Mouse (Mus musculus) ES-Bruce4 (cell line): ENCODE measurements at regions not wholly inside any gene's neighbourhood (a gene's known extent, or its start where the extent isn't known, plus 50 kb on each side); places are given as distances from the start of the nearest gene placed in this dataset.

Source experiments
- H3K27ac ChIP-seq: 2 replicates; pipeline ENCODE4 v1.5.1; 2012; ENCODE audit warnings: low read length, inconsistent platforms; ENCODE audit not compliant: insufficient read depth
- H3K27me3 ChIP-seq: 2 replicates; pipeline ENCODE4 v1.6.1; 2012; ENCODE audit warnings: mild to moderate bottlenecking, low read length, inconsistent platforms; ENCODE audit not compliant: control insufficient read depth, poor library complexity, insufficient read depth, severe bottlenecking
- H3K36me3 ChIP-seq: 2 replicates; pipeline ENCODE4 v1.6.1; 2012; ENCODE audit warnings: inconsistent platforms, mild to moderate bottlenecking, low read length, moderate library complexity; ENCODE audit not compliant: control insufficient read depth, poor library complexity, insufficient read depth, severe bottlenecking
- H3K4me1 ChIP-seq: one replicate; pipeline ENCODE4 v1.8.1; 2011; ENCODE audit warnings: low read length; ENCODE audit not compliant: control insufficient read depth, insufficient read depth
- H3K4me3 ChIP-seq: 2 replicates; pipeline ENCODE4 v1.5.1; 2011; ENCODE audit warnings: low read depth, mild to moderate bottlenecking, low read length
- H3K9ac ChIP-seq: 2 replicates; pipeline ENCODE4 v1.6.1; 2012; ENCODE audit warnings: low read depth, mild to moderate bottlenecking, inconsistent platforms; ENCODE audit not compliant: poor library complexity, severe bottlenecking
- H3K9me3 ChIP-seq: replicated peaks from 2 replicates; pipeline ENCODE4 v1.6.1; 2012; ENCODE audit warnings: mild to moderate bottlenecking, low read length, inconsistent platforms; ENCODE audit not compliant: control insufficient read depth, poor library complexity, insufficient read depth, severe bottlenecking
- CTCF ChIP-seq: IDR thresholded peaks from one replicate; pipeline ENCODE4 v1.8.1; 2011; ENCODE audit warnings: low read depth, low read length
- EP300 ChIP-seq: IDR thresholded peaks from 2 replicates; pipeline ENCODE4 v1.6.1; 2011; ENCODE audit warnings: low read depth, low read length; ENCODE audit not compliant: insufficient read depth
- POLR2A ChIP-seq: IDR thresholded peaks from one replicate; pipeline ENCODE4 v1.8.1; 2011; ENCODE audit warnings: low read length; ENCODE audit not compliant: insufficient read depth

DNA sequence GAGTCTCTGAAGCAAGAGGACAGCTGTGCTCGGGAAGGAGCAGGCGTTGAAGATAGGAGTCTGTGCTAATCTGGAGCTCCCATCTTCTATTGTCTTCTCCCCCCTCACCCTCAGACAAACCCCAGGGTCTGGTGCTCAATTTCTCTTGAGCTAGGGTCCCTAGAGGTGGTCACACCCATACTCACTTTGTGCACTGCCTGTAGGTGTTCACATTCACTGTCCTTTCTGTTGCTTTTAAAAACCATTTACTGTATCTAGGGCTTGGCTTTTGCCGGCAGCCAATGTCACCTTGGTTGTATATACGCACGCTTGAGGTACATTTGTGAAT is 319.6 kb upstream of the Jarid2 start:
- no peak for TF ChIP-seq EP300
- TF ChIP-seq POLR2A, result no peak
- TF ChIP-seq CTCF, result no peak
- Histone ChIP-seq H3K9me3 (no peaks in the 10 kb centered on the region), H3K9ac (no peak overlapping the region), H3K36me3 (no peaks in the 10 kb centered on the region), H3K27ac (0 out of 2 replicates have a peak overlapping the region, but pooled peaks have one; percentile 16), H3K4me3 (no peak overlapping the region), H3K27me3 (no peaks in the 10 kb centered on the region), H3K4me1 (peaks cover 6% of the 10 kb centered on the region)

GRCm38 (mm10) chr13:44411781-44412496 is 317.3 kb upstream of the Jarid2 start:
- TF ChIP-seq POLR2A (no peak), CTCF (no peak), EP300 (no peak)
- no peak overlapping the region for H3K9ac ChIP-seq
- no peaks in the 10 kb centered on the region for H3K36me3 ChIP-seq
- peaks cover 6% of the 10 kb centered on the region for H3K4me1 ChIP-seq
- H3K4me3 ChIP-seq, result no peak overlapping the region
- no peaks in the 10 kb centered on the region for H3K9me3 ChIP-seq
- no peaks in the 10 kb centered on the region for H3K27me3 ChIP-seq
- H3K27ac ChIP-seq, result no peak overlapping the region

DNA sequence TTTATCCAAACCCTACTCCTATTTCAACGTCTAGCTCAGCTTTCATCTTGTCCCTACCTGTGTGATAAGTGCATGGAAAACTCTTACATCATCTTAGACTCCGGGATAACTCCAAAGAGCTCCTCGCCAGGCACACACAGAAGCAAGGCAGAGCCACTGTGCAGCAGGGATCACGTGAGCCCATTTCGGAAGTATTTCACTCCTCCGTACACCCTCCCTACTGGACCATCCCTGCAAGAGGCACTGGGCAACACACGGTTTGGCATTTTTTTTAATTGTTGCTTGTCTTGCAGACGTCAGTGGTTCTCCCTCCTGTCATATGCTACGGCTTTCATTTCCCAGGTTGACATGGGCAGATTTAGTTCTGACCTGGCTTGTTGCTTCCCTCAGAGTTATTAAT is 316.0 kb upstream of the Jarid2 start:
- no peak for TF ChIP-seq EP300
- TF ChIP-seq POLR2A, result no peak
- no peak for TF ChIP-seq CTCF
- Histone ChIP-seq H3K4me3 (no peak overlapping the region), H3K9ac (no peak overlapping the region), H3K36me3 (no peaks in the 10 kb centered on the region), H3K9me3 (no peaks in the 10 kb centered on the region), H3K27me3 (no peaks in the 10 kb centered on the region), H3K27ac (no peak overlapping the region), H3K4me1 (peaks cover 5% of the 10 kb centered on the region)

- Histone ChIP-seq H3K9me3 (no peaks in the 10 kb centered on the region), H3K27ac (no peak overlapping the region), H3K9ac (no peak overlapping the region), H3K4me3 (no peak overlapping the region), H3K36me3 (no peaks in the 10 kb centered on the region), H3K27me3 (no peaks in the 10 kb centered on the region), H3K4me1 (peaks cover 2% of the 10 kb centered on the region)
- TF ChIP-seq EP300 (no peak), CTCF (no peak), POLR2A (no peak)
Measured at GRCm38 (mm10) chr13:44415971-44416370, 313.3 kb upstream of the Jarid2 start.

GRCm38 (mm10) chr13:44416986-44417385 is 312.3 kb upstream of the Jarid2 start:
- H3K9ac ChIP-seq, result no peak overlapping the region
- H3K9me3 ChIP-seq, result no peaks in the 10 kb centered on the region
- TF ChIP-seq EP300 (no peak), POLR2A (no peak), CTCF (no peak)
- no peaks in the 10 kb centered on the region for H3K36me3 ChIP-seq
- peaks cover 2% of the 10 kb centered on the region for H3K4me1 ChIP-seq
- no peak overlapping the region for H3K27ac ChIP-seq
- H3K4me3 ChIP-seq, result no peak overlapping the region
- no peaks in the 10 kb centered on the region for H3K27me3 ChIP-seq

- H3K36me3 ChIP-seq, result no peaks in the 10 kb centered on the region
Measured at GRCm38 (mm10) chr13:44419056-44419455, 310.2 kb upstream of the Jarid2 start.

More at GRCm38 (mm10) chr13:44419056-44419455, 310.2 kb upstream of the Jarid2 start:
- no peaks in the 10 kb centered on the region for H3K9me3 ChIP-seq
- TF ChIP-seq CTCF (no peak), POLR2A (no peak), EP300 (no peak)
- H3K9ac ChIP-seq, result no peak overlapping the region
- no peak overlapping the region for H3K27ac ChIP-seq
- peaks cover 2% of the 10 kb centered on the region for H3K4me1 ChIP-seq
- H3K27me3 ChIP-seq, result no peaks in the 10 kb centered on the region
- H3K4me3 ChIP-seq, result no peak overlapping the region
